Mouse (Mus musculus) limb, embryonic 13.5 days (tissue): ENCODE results near the gene Bicc1. TPM values are rescaled to one million over a fixed set of nuclear protein-coding genes. Genes with fewer than 3 reads are reported as not detected.

Experiments used
- ATAC-seq: fragments of 200-750 bp; cut with Nextera tagmentation; 2 replicates; pipeline ENCODE4 v1.8.0; 2017; ENCODE audit warnings: low read depth, moderate number of reproducible peaks, moderate TSS enrichment; ENCODE audit not compliant: low FRiP score
- H3K27ac ChIP-seq: fragments of 300-500 bp; sonication (generic); 2 replicates; pipeline ENCODE4 v1.5.1; 2015; ENCODE audit warnings: inconsistent platforms, mild to moderate bottlenecking, moderate library complexity
- H3K27me3 ChIP-seq: fragments of 300-500 bp; sonication (generic); 2 replicates; pipeline ENCODE4 v1.6.1; 2015; ENCODE audit warnings: mild to moderate bottlenecking, inconsistent platforms
- H3K36me3 ChIP-seq: fragments of 300-500 bp; sonication (generic); 2 replicates; pipeline ENCODE4 v1.6.1; 2015; ENCODE audit warnings: inconsistent platforms, mild to moderate bottlenecking, moderate library complexity
- H3K4me1 ChIP-seq: fragments of 300-500 bp; sonication (generic); 2 replicates; pipeline ENCODE4 v1.6.1; 2015; ENCODE audit warnings: inconsistent platforms
- H3K4me2 ChIP-seq: fragments of 300-500 bp; sonication (generic); replicated peaks from 2 replicates; pipeline ENCODE4 v1.6.1; 2015; ENCODE audit warnings: inconsistent platforms, mild to moderate bottlenecking, moderate library complexity
- H3K4me3 ChIP-seq: fragments of 300-500 bp; sonication (generic); 2 replicates; pipeline ENCODE4 v1.5.1; 2015; ENCODE audit warnings: moderate library complexity, mild to moderate bottlenecking, inconsistent platforms
- H3K9ac ChIP-seq: fragments of 300-500 bp; sonication (generic); 2 replicates; pipeline ENCODE4 v1.6.1; 2015; ENCODE audit warnings: mild to moderate bottlenecking, inconsistent platforms
- H3K9me3 ChIP-seq: fragments of 300-500 bp; sonication (generic); 2 replicates; pipeline ENCODE4 v1.6.1; 2016; ENCODE audit warnings: inconsistent platforms
- WGBS: fragments of 180-500 bp; shearing (Covaris S2); methylation state at CpG from one replicate; pipeline ENCODE4 v1.1.7; 2015; 5-methylcytosine and 5-hydroxymethylcytosine counted together
- polyA plus RNA-seq: library from polyadenylated mRNA; unstranded; fragments of >200 nt; fragmentation: Nextera tagmentation; extraction: Ambion mirVana; gene quantifications from 2 replicates; pipeline ENCODE4 v1.2.1, GENCODE M21; 2015

Gene Bicc1
- polyA plus RNA-seq, 1 experiment from 2014 or later, result 33.3 TPM

DNA sequence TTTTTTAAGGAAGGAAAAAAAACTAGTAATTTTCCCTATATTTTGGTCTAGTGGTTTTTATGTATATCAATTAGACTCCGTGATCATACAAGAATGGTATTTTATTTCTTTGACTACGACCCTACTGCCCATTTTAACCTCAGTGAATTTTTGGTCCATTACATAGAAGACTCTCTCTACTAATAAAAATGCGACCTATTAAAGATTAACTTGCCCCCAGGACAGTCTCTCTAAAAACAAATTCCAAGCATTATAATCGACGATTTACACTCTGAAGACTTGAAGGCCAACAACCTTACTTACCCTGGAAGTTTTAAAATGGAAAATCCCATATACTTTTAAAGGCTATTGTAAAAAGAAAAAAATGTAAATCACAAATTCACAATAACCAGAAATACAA lies 2.9 kb downstream of the Bicc1 start:
- Histone ChIP-seq H3K36me3 (peaks cover 2% of the 10 kb centered on the region; the same call in 1 of the 2 replicates), H3K9me3 (no peaks in the 10 kb centered on the region; the same call in 1 of the 2 replicates), H3K9ac (no peak overlapping the region), H3K4me3 (no peak overlapping the region), H3K27me3 (peaks cover 13% of the 10 kb centered on the region), H3K27ac (no peak overlapping the region), H3K4me1 (peaks cover 24% of the 10 kb centered on the region), H3K4me2 (no peak overlapping the region)
- WGBS, result 71% methylated on average over 5 of the region's 5 CpGs
- ATAC-seq, result no peak

DNA sequence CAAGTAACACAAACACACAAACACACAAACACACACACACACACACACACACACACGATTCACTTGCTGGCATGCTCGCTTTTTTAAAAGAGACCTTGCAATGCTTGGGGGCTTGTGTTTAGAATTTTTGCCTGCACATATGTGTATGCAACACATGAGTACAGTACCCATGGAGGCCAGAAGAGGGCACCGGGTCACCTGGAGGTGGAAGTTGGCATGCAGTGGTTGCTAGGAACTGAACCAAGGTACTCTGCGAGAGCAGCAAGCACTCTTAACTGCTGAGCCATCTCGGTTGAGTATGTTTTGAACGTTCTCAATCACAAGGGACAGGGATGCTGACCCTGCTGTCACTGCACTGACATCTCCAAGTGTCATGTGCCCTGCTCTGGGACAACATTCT lies 5.9 kb downstream of the Bicc1 start:
- WGBS, result 94% methylated on average over 6 of the region's 6 CpGs
- H3K9me3 ChIP-seq, result no peaks in the 10 kb centered on the region; the same call in 1 of the 2 replicates
- H3K27me3 ChIP-seq, result no peaks in the 10 kb centered on the region
- peaks cover 2% of the 10 kb centered on the region; the same call in 1 of the 2 replicates for H3K36me3 ChIP-seq
- no peak overlapping the region for H3K4me2 ChIP-seq
- no peak overlapping the region for H3K9ac ChIP-seq
- no peak for ATAC-seq
- H3K27ac ChIP-seq, result no peak overlapping the region
- peaks cover 22% of the 10 kb centered on the region for H3K4me1 ChIP-seq
- no peak overlapping the region for H3K4me3 ChIP-seq

DNA sequence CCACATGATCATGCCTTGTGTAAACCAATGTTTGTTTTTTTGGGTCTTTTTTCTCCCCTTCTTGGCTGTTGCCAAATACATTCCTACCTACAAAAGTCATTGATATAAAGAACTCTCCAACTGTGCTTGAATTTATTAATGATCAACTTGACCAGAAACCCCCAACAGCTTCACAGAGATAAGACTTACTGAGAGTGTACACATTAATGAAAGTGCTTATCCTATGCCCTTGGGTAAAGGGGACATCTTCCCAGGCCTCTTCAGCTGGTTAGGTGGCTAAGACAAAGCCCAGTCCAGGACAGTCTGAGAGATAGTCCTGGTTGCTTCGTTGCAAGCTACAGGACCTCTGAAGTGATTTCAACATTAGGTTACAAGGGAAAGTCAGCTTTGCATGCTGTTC lies 6.4 kb downstream of the Bicc1 start:
- H3K27ac ChIP-seq, result no peak overlapping the region
- no peak for ATAC-seq
- peaks cover 2% of the 10 kb centered on the region; the same call in 1 of the 2 replicates for H3K36me3 ChIP-seq
- H3K4me1 ChIP-seq, result peaks cover 18% of the 10 kb centered on the region
- H3K9me3 ChIP-seq, result no peaks in the 10 kb centered on the region; the same call in 1 of the 2 replicates
- no peak overlapping the region for H3K9ac ChIP-seq
- no peak overlapping the region for H3K4me2 ChIP-seq
- H3K27me3 ChIP-seq, result no peaks in the 10 kb centered on the region
- H3K4me3 ChIP-seq, result no peak overlapping the region
- WGBS, result 93% methylated on average over 1 of the region's 1 CpGs

DNA sequence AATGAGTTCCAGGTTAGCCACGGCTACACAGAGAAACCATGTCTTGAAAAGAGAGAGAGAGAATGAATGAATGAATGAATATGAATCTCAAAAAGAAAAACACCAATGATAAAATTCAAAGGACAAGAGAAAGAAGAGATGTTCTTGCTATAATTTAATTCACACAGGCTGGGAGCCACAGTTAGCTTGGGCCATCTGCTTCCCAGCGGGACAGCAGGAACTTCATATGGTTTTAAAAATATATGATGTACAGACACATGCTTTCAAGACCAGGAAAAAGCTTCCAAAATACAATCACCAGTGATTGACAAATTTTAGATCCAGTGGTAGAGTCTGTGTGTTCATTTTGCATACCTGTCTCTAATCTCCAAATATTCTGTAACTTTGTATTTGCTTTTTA lies 9.0 kb downstream of the Bicc1 start:
- ATAC-seq, result no peak
- no peaks in the 10 kb centered on the region; the same call in 1 of the 2 replicates for H3K9me3 ChIP-seq

DNA sequence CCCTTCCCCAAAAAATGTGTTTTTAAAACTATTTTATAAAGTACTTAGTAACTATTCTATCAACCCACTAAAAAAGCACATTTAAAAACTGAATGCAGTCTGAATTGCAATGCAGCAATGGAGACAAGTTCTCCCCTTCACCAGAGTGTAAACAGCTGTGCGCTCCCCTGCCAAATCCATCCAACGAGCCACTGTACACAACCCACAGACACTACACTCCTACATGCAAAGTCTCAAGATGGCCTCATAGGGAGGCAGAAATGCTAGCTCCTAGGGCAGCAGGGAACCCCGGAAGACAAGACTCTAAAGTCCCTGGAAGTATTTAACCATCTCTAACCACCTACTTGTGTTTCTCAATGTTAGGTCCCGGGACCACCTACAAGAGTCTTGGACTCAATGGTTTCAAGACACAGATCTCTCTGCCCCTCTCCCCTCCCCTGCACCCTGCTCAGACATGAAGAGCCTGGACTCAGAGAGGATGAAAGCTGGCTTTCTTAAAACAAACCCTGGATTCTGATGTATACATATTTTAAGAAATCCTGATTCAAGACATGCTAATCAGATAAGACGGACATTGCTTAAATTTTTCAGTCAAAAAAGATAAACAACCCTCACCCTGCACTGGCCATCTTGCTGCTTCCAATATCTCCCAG lies 10.4 kb downstream of the Bicc1 start:
- no peaks in the 10 kb centered on the region for H3K27me3 ChIP-seq

More for the DNA sequence above, 9.0 kb downstream of the Bicc1 start:
- H3K4me2 ChIP-seq, result no peak overlapping the region
- no peak overlapping the region for H3K27ac ChIP-seq
- 87% methylated on average over 2 of the region's 2 CpGs for WGBS
- peaks cover 2% of the 10 kb centered on the region; the same call in 1 of the 2 replicates for H3K36me3 ChIP-seq
- no peaks in the 10 kb centered on the region for H3K27me3 ChIP-seq
- peaks cover 24% of the 10 kb centered on the region for H3K4me1 ChIP-seq
- H3K9ac ChIP-seq, result no peak overlapping the region
- no peak overlapping the region for H3K4me3 ChIP-seq

DNA sequence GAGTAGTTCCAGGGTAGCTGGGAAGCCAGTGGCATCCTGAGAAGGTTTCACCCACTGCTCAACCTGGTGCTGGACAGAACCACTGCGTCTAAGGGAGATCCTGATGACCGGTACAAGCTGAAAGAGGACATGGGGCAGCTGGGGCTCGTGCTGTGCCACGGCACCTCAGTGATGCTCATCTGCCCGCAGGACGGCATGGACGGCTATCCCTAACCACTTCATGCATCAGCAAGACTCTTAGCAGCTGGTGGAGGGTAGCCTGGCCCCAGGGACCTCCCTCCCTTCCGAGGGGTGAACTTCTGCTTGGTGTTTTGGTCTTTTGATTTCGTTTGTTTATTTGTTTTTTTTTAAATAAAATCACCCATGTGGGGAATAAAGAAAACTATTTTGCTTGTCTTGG lies 11.3 kb downstream of the Bicc1 start:
- Histone ChIP-seq H3K4me3 (no peak overlapping the region), H3K4me2 (no peak overlapping the region), H3K36me3 (no peaks in the 10 kb centered on the region; the same call in 1 of the 2 replicates), H3K27me3 (no peaks in the 10 kb centered on the region), H3K9ac (no peak overlapping the region), H3K9me3 (0 out of 2 replicates have a peak, but pooled peaks cover 2% of the 10 kb centered on the region), H3K27ac (no peak overlapping the region), H3K4me1 (peaks cover 30% of the 10 kb centered on the region)
- no peak for ATAC-seq
- 95% methylated on average over 9 of the region's 9 CpGs for WGBS

More for the DNA sequence above, 10.4 kb downstream of the Bicc1 start:
- Histone ChIP-seq H3K4me2 (no peak overlapping the region), H3K9me3 (no peaks in the 10 kb centered on the region; the same call in 1 of the 2 replicates), H3K36me3 (peaks cover 2% of the 10 kb centered on the region; the same call in 1 of the 2 replicates), H3K27ac (no peak overlapping the region), H3K4me1 (peaks cover 30% of the 10 kb centered on the region), H3K9ac (no peak overlapping the region), H3K4me3 (no peak overlapping the region)
- WGBS, result 84% methylated on average over 5 of the region's 5 CpGs
- ATAC-seq, result no peak

DNA sequence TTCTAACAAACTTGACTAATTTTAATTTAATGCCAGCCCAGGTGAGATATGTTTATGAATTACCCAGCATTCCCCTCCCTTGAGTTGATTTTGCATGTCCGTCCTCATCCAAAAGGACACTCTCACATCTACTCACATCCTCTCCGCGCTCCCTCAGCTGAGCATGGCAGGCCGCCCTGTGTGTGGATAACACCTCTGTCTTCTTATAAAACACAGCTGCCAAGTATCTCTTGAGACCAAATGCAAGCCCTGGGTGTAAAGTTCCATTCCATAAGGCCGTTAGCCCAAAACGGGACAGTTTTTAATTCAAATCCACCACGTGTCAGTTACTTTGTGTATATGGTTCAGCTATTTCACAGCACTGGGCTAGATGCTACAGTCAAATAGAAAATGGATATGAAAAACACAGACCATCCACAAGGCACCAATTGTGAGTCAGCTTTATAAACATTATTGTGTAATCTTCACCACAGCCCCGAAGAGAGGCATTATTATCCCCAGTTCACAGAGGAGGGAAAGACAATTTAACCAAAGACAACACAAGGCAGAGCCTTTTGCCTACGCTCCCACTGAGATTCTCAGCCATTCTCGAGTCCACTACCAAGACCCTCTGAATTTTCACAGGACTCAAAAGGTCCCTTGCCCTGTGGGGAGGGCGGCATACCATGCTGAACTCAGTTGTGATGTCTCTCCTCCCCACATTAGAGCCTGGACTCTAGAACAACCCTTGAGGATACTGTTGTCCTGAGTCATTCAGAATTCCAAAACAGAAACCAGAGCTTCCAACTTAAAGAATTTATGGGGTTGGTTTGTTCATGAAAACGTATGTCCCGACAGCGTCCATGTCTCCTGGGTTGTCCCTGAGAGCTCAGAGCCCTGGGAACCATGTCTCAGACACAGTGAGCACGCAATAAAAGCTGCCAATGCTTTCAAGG lies 12.6 kb downstream of the Bicc1 start:
- Histone ChIP-seq H3K27ac (no peak overlapping the region), H3K4me2 (peak overlapping the region; percentile 38), H3K9me3 (peaks cover 7% of the 10 kb centered on the region; the same call in 1 of the 2 replicates), H3K27me3 (no peaks in the 10 kb centered on the region), H3K9ac (no peak overlapping the region), H3K36me3 (no peaks in the 10 kb centered on the region; the same call in 1 of the 2 replicates), H3K4me3 (no peak overlapping the region), H3K4me1 (peaks cover 30% of the 10 kb centered on the region)
- peak; percentile 54; the same call in 1 of the 2 replicates for ATAC-seq
- WGBS, result 57% methylated on average over 15 of the region's 15 CpGs

DNA sequence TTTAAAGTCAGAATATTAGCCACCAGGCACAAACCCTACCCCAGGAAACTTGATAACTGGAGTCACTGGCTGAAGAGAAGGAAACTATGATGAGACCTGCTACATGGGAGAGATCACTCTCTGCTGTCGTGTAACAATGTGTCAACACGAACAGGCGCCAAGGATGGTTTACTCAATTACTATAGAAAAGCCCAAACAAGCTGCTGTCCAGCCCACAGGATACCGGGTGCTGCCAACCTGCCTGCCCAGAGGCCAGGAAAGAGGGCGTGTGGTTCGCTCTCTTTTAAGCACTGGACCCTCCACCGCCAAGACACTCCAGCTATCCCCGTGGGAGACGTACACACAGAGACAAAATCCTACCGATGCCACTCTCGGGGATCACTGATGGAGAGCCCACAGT lies 13.7 kb downstream of the Bicc1 start:
- no peak overlapping the region; the same call in 1 of the 2 replicates for H3K9ac ChIP-seq
- WGBS, result 53% methylated on average over 11 of the region's 11 CpGs
- peaks cover 7% of the 10 kb centered on the region; the same call in 1 of the 2 replicates for H3K9me3 ChIP-seq
- H3K36me3 ChIP-seq, result no peaks in the 10 kb centered on the region; the same call in 1 of the 2 replicates
- H3K4me3 ChIP-seq, result no peak overlapping the region
- H3K4me1 ChIP-seq, result peaks cover 34% of the 10 kb centered on the region
- no peak overlapping the region; the same call in 1 of the 2 replicates for H3K27ac ChIP-seq
- peak overlapping the region; percentile 38 for H3K4me2 ChIP-seq
- H3K27me3 ChIP-seq, result no peaks in the 10 kb centered on the region
- ATAC-seq, result peak; percentile 7; the same call in 1 of the 2 replicates

DNA sequence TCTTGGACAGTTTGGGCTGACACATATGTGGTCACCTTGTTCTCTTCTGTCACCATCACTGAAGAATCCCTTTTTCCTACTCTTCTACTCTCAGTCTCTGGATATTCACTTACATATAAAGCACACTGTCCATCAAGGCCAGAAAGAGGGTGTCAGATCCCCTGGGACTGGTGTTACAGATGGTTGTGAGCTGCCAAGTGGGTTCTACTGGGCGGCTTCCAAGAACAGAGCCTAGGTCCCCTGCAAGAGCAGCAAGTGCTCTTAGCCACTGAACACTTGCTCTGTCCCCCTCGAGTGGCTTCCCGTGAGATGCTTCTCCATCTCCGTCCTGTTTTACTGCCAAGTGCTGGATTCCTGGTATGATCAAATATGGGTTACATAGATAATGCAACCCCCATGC lies 15.3 kb downstream of the Bicc1 start:
- WGBS, result 91% methylated on average over 4 of the region's 4 CpGs
- no peak overlapping the region for H3K4me2 ChIP-seq
- H3K9me3 ChIP-seq, result peaks cover 7% of the 10 kb centered on the region; the same call in 1 of the 2 replicates
- H3K27ac ChIP-seq, result no peak overlapping the region
- ATAC-seq, result no peak
- H3K9ac ChIP-seq, result no peak overlapping the region
- H3K4me3 ChIP-seq, result no peak overlapping the region
- H3K36me3 ChIP-seq, result no peaks in the 10 kb centered on the region; the same call in 1 of the 2 replicates
- H3K4me1 ChIP-seq, result peaks cover 47% of the 10 kb centered on the region
- H3K27me3 ChIP-seq, result no peaks in the 10 kb centered on the region

DNA sequence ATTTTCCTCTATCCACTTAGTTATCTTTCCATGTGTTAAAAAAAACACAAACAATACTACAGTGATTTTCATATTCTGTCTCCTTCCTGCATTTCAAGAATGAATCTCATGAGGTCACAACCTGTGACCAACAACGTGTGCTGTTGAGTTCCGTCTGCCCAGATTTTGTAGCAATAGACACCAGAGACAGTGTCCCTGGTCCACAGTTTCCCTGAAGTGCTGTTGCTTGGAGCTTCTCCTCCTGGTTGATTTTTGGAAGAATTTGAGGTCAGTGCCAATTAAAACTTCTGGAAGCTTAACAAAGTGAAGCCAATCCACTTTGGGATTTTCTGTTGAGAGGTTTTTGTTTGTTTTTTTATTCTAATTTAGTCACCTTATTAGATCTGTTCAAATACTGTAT lies 16.9 kb downstream of the Bicc1 start:
- H3K27me3 ChIP-seq, result no peaks in the 10 kb centered on the region
- no peak overlapping the region for H3K9ac ChIP-seq
- peaks cover 62% of the 10 kb centered on the region for H3K4me1 ChIP-seq
- peaks cover 7% of the 10 kb centered on the region; the same call in 1 of the 2 replicates for H3K9me3 ChIP-seq
- WGBS, result 94% methylated on average over 2 of the region's 2 CpGs
- H3K4me3 ChIP-seq, result no peak overlapping the region
- no peak for ATAC-seq
- H3K36me3 ChIP-seq, result no peaks in the 10 kb centered on the region; the same call in 1 of the 2 replicates
- H3K27ac ChIP-seq, result no peak overlapping the region
- no peak overlapping the region for H3K4me2 ChIP-seq

DNA sequence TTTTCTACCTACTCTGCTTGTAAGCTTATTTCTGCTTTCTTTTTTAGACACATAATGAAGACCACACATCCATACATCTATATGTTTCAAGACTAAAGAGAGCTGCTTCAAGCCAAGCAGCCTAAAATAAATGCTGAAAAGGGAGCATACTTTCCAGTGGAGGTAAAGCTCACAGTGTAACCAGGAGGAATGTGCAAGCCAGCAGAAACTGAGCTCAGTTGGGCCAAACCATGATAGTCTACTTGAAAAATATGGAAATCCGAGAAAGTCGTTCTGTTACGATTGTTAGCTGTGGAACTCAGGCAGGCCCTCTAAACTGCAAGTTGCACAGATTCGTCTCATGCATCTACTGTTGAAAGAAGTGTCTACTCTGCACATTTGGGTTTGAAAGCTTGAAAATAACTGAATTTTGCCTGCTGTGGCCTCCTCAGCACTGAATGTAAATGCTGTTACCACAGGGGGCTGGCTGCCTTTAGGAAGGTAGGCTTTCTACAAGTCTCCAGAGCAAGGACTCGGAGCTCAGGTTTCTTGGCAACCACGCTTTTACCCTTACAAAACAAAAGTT lies 19.1 kb downstream of the Bicc1 start:
- Histone ChIP-seq H3K9ac (no peak overlapping the region), H3K27ac (peak overlapping the region; percentile 85), H3K9me3 (peaks cover 7% of the 10 kb centered on the region; the same call in 1 of the 2 replicates), H3K4me1 (peaks cover 53% of the 10 kb centered on the region), H3K27me3 (no peaks in the 10 kb centered on the region), H3K4me2 (peak overlapping the region; percentile 21; the same call in 1 of the 2 replicates), H3K36me3 (no peaks in the 10 kb centered on the region; the same call in 1 of the 2 replicates), H3K4me3 (no peak overlapping the region)
- 54% methylated on average over 6 of the region's 6 CpGs for WGBS
- ATAC-seq, result peak; percentile 41; the same call in 1 of the 2 replicates
